Mouse (Mus musculus): ENCODE data around the gene Zfp354a. TPM values are rescaled to one million over a fixed set of nuclear protein-coding genes. Genes with fewer than 3 reads are reported as not detected.
"Not testable (repeated sequence)": the region's sequence is repeated elsewhere in the genome, so short reads cannot be mapped to it uniquely, and the experiment has no call there.

The Zfp354a gene
- 6.2 and 8.6 TPM in 2 replicates for total RNA-seq (2021)
- long read RNA-seq, experiment 1, partial matches to known transcripts, result 0 of 4 reads
- long read RNA-seq, experiment 1, other reads (novel, unspliced or antisense), result 3 of 4 reads
- long read RNA-seq, experiment 2, partial matches to known transcripts, result 0 of 4 reads
- long read RNA-seq, experiment 2, other reads (novel, unspliced or antisense), result 2 of 4 reads

DNA sequence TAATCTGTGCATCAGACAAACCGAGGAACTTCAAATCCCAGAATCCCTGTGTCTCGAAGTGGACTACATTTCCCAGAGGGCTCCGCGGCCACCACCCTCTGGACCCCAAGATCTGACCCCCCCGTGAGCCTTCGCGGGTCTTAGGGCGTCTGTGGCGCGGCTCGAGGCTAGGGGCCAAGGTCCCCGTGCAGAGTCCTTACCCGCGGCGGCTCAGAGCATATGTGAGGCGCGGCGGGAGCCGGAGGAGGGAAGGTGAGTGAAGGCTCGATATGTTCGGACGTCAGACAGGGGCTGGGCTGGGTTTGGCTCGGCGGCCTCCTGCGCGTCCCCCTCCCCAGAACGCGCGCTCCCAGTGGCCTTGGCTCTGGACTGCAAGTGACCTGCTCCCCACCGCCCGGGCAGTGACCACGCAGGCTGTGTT is at the start of gene Zfp354a:
TSS of gene Zfp354a (plus strand) at position 107 of the 421 bp plus-strand sequence.
- peak; percentile 81 for DNase-seq

GRCm38 (mm10) chr11:51011821-51012220 is 47.2 kb upstream of the Zfp354a start:
- peak; percentile 93 for DNase-seq

GRCm38 (mm10) chr11:51013936-51014335 is 45.1 kb upstream of the Zfp354a start, which contains the start of gene Olfr54:
Gene Olfr54, plus strand, starts transcription at chr11:51014236.
- DNase-seq, result no peak

DNA sequence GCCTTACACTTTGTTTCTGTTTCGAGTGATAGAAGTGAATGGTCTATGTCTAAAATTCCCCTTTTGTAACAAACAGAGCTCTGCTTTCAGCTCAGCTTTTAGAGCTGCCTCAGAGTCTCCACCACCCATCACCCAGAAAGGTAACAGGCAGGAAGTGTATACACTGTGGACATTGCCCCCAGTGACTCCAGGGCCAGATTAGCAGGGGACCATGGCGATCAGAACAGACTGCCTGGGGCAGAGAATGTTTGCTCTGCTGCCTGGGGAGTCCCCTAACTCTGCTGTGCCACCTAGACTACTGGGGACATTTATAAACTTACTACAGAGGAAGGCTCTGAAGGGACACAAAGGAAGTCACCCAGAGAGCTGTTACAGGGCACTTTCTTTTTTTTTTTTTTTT is 42.7 kb upstream of the Zfp354a start:
- no peak for DNase-seq

GRCm38 (mm10) chr11:51026811-51027210 is 32.2 kb upstream of the Zfp354a start:
- DNase-seq, result not testable (repeated sequence)

GRCm38 (mm10) chr11:51029381-51029780 is 29.7 kb upstream of the Zfp354a start:
- DNase-seq, result not testable (repeated sequence)

- no peak for DNase-seq
These were observed 28.8 kb upstream of the Zfp354a start for GRCm38 (mm10) chr11:51030225-51030624.

DNA sequence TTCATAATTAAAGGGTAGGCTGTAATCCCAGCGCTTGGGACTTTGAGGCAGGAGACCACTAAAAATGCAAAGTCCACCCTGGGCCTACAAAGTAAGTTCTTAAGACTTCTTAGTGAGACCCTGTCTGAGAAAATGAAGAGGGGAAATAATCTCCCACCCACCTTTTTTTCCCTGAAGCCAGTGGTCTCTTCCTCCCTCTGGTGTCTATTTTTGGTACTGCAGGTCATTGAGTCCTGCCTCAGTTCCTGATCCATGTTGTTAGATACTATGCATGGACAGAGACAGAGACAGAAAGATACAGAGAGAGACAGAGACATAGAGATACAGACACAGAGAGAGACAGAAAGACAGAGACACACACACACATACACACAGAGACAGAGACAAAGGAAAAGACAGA is 26.2 kb upstream of the Zfp354a start:
- DNase-seq, result peak; percentile 17

DNA sequence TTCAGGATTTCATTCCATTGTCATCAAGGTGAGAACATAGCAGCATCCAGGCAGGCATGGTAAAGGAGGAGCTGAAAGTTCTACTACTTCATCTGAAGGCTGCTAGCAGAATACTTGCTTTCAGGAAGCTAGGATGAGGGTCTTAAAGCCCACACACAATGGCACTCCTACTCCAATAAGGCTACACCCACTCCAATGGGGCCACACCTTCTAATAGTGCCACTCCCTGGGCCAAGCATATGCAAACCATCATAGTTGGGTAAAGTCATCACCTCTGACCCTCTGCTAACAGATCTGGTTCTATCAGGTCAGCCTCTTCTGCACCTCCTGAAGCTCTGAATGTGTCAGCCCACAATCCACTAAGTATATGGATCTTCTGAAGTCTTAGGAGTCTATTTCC is 24.9 kb upstream of the Zfp354a start:
- DNase-seq, result not testable (repeated sequence)

DNA sequence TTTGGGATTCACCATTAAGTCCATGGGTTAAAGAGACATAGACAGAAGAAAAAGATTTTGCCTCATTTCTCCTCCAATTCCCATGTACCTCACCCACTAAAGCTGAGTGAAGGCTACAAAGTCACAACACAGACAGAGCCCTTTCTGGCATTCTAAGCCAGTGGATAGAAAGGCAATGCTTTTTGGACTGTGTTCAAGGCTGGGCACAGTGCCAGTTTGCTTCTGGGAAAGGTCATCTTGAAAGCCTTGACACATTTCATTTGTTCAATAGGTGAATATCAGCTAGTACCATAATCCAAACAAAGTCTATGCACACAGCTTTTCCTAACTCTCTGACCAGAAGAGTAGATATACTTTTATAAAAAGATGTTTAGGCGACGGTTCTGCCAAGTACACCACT is 23.1 kb upstream of the Zfp354a start:
- DNase-seq, result peak; percentile 83

DNA sequence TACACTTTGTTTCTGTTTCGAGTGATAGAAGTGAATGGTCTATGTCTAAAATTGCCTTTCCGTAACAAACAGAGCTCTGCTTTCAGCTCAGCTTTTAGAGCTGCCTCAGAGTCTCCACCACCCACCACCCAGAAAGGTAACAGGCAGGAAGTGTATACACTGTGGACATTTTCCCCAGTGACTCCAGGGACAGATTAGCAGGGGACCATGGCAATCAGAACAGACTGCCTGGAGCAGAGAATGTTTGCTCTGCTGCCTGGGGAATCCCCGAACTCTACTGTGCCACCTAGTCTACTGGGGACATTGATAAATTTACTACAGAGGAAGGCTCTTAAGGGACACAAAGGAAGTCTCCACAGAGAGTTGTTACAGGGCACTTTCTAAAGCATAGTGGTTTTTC is 14.3 kb upstream of the Zfp354a start:
- DNase-seq, result not testable (repeated sequence)

DNA sequence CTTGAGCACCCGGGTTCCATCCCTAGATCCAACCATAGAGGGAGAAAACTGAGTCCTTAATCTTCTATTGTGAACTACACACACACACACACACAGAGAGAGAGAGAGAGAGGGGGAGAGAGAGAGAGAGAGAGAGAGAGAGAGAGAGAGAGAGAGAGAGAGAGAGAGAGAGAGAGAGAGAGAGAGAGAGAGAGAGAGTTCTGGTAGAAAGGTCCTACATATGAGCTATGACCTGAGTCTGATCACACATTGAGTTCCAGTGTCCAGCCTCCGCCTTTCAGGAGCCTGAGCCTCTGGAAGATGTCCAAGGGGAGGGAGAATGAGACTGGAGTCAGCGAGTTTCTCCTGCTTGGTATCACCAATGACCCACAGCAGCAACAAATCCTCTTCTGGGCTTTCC is 11.2 kb upstream of the Zfp354a start, which contains the start of gene Olfr1375:
TSS of gene Olfr1375 (plus strand) at position 301 of the 400 bp plus-strand sequence.
- not testable (repeated sequence) for DNase-seq

- DNase-seq, result no peak
These were observed 7.4 kb upstream of the Zfp354a start for GRCm38 (mm10) chr11:51051678-51052077.

GRCm38 (mm10) chr11:51053230-51053629 is 5.8 kb upstream of the Zfp354a start:
- DNase-seq, result no peak

- DNase-seq, result no peak
These were observed 583 bp downstream of the Zfp354a start for GRCm38 (mm10) chr11:51059640-51060039.

GRCm38 (mm10) chr11:51060981-51061380 is 1.9 kb downstream of the Zfp354a start:
- peak; percentile 62 for DNase-seq

- peak; percentile 33 for DNase-seq
These were observed 4.2 kb downstream of the Zfp354a start for GRCm38 (mm10) chr11:51063276-51063675.

GRCm38 (mm10) chr11:51063841-51064240 is 4.8 kb downstream of the Zfp354a start:
- no peak for DNase-seq

DNA sequence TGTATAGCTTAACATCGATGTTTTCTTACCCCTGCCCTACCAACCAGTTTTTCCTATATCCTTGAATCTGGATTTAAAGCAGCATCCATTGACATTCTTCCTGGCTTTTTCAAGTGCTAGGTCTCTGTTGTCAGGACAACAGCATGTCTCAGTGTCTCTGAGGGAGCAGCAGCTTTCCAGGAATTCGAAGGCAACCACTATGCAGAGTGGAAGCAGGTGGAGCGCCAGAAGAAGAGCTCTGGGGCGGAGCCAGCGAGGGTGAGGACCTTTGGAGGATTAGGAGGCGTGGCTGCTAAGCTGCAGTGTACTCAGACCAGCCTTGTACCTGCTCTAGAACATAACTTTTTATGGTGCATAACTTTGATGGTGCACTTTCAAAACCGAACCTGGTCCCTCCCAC is 25.5 kb downstream of the Zfp354a start:
- no peak for DNase-seq

GRCm38 (mm10) chr11:51085269-51085668 is 26.2 kb downstream of the Zfp354a start:
- DNase-seq, result no peak

DNA sequence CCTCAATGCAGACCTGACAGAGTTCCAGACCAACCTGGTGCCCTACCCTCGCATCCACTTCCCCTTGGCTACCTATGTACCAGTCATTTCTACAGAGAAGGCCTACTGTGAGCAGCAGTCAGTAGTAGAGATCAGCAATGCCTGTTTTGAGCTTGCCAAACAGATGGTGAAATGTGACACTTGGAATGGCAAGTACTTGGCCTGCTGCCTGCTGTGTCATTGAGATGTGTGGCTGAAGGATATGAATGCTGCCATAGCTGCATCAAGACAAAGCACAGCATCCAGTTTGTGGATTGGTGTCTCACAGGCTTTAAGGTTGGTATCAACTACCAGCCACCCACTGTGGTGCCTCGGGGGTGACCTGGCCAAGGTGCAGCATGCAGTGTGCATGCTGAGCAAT is 48.2 kb downstream of the Zfp354a start:
- peak; percentile 70 for DNase-seq

DNA sequence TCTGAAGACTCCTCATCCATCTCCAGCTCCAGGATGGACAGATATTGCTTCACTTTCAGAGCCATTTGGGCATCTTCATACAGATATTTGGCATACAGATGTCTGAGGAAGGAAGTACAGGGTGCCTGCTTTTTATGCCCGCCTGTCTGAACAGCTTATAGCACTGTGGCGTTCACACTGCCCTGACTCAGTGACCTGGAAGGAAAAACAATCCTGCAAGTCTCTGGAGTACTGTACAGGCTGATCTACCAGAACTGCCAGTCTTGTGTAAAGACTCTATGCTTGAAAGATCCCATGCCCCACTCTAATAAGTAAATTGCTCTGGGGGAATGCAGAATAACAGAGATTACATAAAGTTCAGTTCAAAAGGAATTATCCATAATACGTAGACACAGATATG is 51.6 kb downstream of the Zfp354a start:
- DNase-seq, result no peak
